Mouse (Mus musculus) CH12.LX (cell line): ENCODE results near the gene Jam2. TPM values are rescaled to one million over a fixed set of nuclear protein-coding genes. Genes with fewer than 3 reads are reported as not detected.

Experiments
- DNase-seq: peaks from one replicate; pipeline ENCODE4 v3.0.0-alpha.2; 2013; ENCODE audit errors: extremely low read depth
- H3K27ac ChIP-seq: 2 replicates; pipeline ENCODE4 v1.5.1; 2012; ENCODE audit warnings: low read depth, mild to moderate bottlenecking, control low read depth, moderate library complexity; ENCODE audit not compliant: insufficient read depth
- H3K27me3 ChIP-seq: replicated peaks from 2 replicates; pipeline ENCODE3; 2012; ENCODE audit warnings: inconsistent platforms
- H3K36me3 ChIP-seq, 2 experiments: replicated peaks in 1 of 2; 2 replicates each; pipeline versions ENCODE3 to v1.6.1; 2012; ENCODE audit warnings: inconsistent platforms in 1 of 2, low read length in 1 of 2, mild to moderate bottlenecking in 1 of 2, mixed read lengths in 1 of 2, moderate library complexity in 1 of 2; ENCODE audit not compliant: control insufficient read depth in 1 of 2, insufficient read depth in 1 of 2
- H3K4me1 ChIP-seq, 2 experiments: 2 replicates each; pipeline ENCODE4 v1.6.1; 2012; ENCODE audit warnings: inconsistent platforms in 1 of 2, moderate library complexity in 1 of 2; ENCODE audit not compliant: insufficient read depth in 2 of 2, control insufficient read depth in 1 of 2
- H3K4me2 ChIP-seq: 2 replicates; pipeline ENCODE4 v1.6.1; 2012; ENCODE audit warnings: low read depth, mild to moderate bottlenecking, control low read depth; ENCODE audit not compliant: poor library complexity, insufficient read depth, severe bottlenecking
- H3K4me3 ChIP-seq, 3 experiments: fragments of 150-350 bp in 1 of 3; sonication (generic) in 1 of 3; replicated peaks in 1 of 3; 2 replicates each; pipeline versions ENCODE3 to v1.5.1; 2011 to 2012; ENCODE audit warnings: low read depth in 2 of 3, low read length in 2 of 3, mild to moderate bottlenecking in 2 of 3, moderate library complexity in 2 of 3, control low read depth in 1 of 3, improper control_type of control experiment in 1 of 3, inconsistent platforms in 1 of 3, mixed read lengths in 1 of 3; ENCODE audit not compliant: poor library complexity in 1 of 3
- H3K79me2 ChIP-seq: replicated peaks from 2 replicates; pipeline ENCODE4 v1.6.1; 2012; ENCODE audit warnings: mild to moderate bottlenecking, moderate library complexity; ENCODE audit not compliant: control insufficient read depth, poor library complexity, insufficient read depth, severe bottlenecking; ENCODE audit errors: extremely low read depth
- H3K9ac ChIP-seq: 2 replicates; pipeline ENCODE4 v1.6.1; 2012; ENCODE audit warnings: low read depth, mild to moderate bottlenecking, control low read depth, moderate library complexity; ENCODE audit not compliant: insufficient read depth
- H3K9me3 ChIP-seq: replicated peaks from 2 replicates; pipeline ENCODE3; 2012; ENCODE audit warnings: low read length, inconsistent platforms, mixed read lengths
- BHLHE40 ChIP-seq: IDR thresholded peaks from 2 replicates; pipeline ENCODE4 v1.6.1; 2011; ENCODE audit warnings: mild to moderate bottlenecking, low read depth, low read length, improper control_type of control experiment
- CHD1 ChIP-seq: IDR thresholded peaks from 2 replicates; pipeline ENCODE4 v1.6.1; 2012; ENCODE audit warnings: low read depth, low read length, improper control_type of control experiment, inconsistent platforms
- CTCF ChIP-seq, 2 experiments: IDR thresholded peaks in 1 of 2; conservative IDR thresholded peaks in 1 of 2; 2 replicates each; pipeline ENCODE4 v1.5.1; 2011 to 2012; ENCODE audit warnings: low read depth in 2 of 2, low read length in 2 of 2, improper control_type of control experiment in 1 of 2, inconsistent platforms in 1 of 2, mild to moderate bottlenecking in 1 of 2, moderate library complexity in 1 of 2
- E2F4 ChIP-seq: IDR thresholded peaks from 2 replicates; pipeline ENCODE4 v1.6.1; 2011; ENCODE audit warnings: low read depth, low read length, improper control_type of control experiment; ENCODE audit not compliant: insufficient replicate concordance
- ELF1 ChIP-seq: IDR thresholded peaks from 2 replicates; pipeline ENCODE4 v1.6.1; 2014; ENCODE audit warnings: low read depth, mild to moderate bottlenecking, inconsistent platforms, low read length, improper control_type of control experiment
- HCFC1 ChIP-seq: IDR thresholded peaks from 2 replicates; pipeline ENCODE4 v1.6.1; 2012; ENCODE audit warnings: low read depth, mild to moderate bottlenecking, inconsistent platforms, low read length, improper control_type of control experiment
- IRF4 ChIP-seq: IDR thresholded peaks from 2 replicates; pipeline ENCODE4 v1.6.1; 2014; ENCODE audit warnings: low read depth, mild to moderate bottlenecking, inconsistent platforms, low read length, improper control_type of control experiment
- MAX ChIP-seq: IDR thresholded peaks from 2 replicates; pipeline ENCODE4 v1.6.1; 2011; ENCODE audit warnings: low read length, improper control_type of control experiment
- MAZ ChIP-seq: IDR thresholded peaks from 2 replicates; pipeline ENCODE4 v1.6.1; 2012; ENCODE audit warnings: low read depth, mild to moderate bottlenecking, inconsistent platforms, low read length, improper control_type of control experiment, moderate library complexity
- MYC ChIP-seq: IDR thresholded peaks from 2 replicates; pipeline ENCODE4 v1.6.1; 2011; ENCODE audit warnings: low read depth, mild to moderate bottlenecking, improper control_type of control experiment, low read length
- NRF1 ChIP-seq: IDR thresholded peaks from 2 replicates; pipeline ENCODE4 v1.6.1; 2014; ENCODE audit warnings: low read depth, mild to moderate bottlenecking, inconsistent platforms, low read length, improper control_type of control experiment, moderate library complexity
- POLR2A ChIP-seq: IDR thresholded peaks from 2 replicates; pipeline ENCODE4 v1.6.1; 2011; ENCODE audit warnings: low read depth, mild to moderate bottlenecking, improper control_type of control experiment, low read length
- RCOR1 ChIP-seq: conservative IDR thresholded peaks from 2 replicates; pipeline ENCODE4 v1.6.1; 2012; ENCODE audit warnings: low read depth, mild to moderate bottlenecking, inconsistent platforms, low read length, improper control_type of control experiment
- SIN3A ChIP-seq: IDR thresholded peaks from 2 replicates; pipeline ENCODE4 v1.6.1; 2012; ENCODE audit warnings: low read length, improper control_type of control experiment, inconsistent platforms
- SMC3 ChIP-seq: IDR thresholded peaks from 2 replicates; pipeline ENCODE4 v1.6.1; 2011; ENCODE audit warnings: low read depth, low read length, improper control_type of control experiment
- TCF12 ChIP-seq: IDR thresholded peaks from 2 replicates; pipeline ENCODE4 v1.6.1; 2014; ENCODE audit warnings: low read depth, mild to moderate bottlenecking, inconsistent platforms, low read length, improper control_type of control experiment
- USF1 ChIP-seq: IDR thresholded peaks from 2 replicates; pipeline ENCODE4 v1.6.1; 2014; ENCODE audit warnings: low read depth, mild to moderate bottlenecking, inconsistent platforms, low read length, improper control_type of control experiment
- ZNF384 ChIP-seq: IDR thresholded peaks from 2 replicates; pipeline ENCODE4 v1.6.1; 2012; ENCODE audit warnings: low read depth, low read length, improper control_type of control experiment, inconsistent platforms
- dilution Hi-C: fragments of 300-500 bp; cut with MboI; formaldehyde crosslinking; loops from 2 replicates; pipeline ENCODE4 v1.14.3; 2020; ENCODE audit warnings: low sequenced_read_pairs; ENCODE audit not compliant: extremely low pct_unique_long_range_greater_than_20kb, extremely low pct_ligation_motif_present
- in situ Hi-C: fragments of 300-500 bp; cut with MboI; formaldehyde crosslinking; loops from 3 replicates; pipeline ENCODE4 v1.14.3; 2019; ENCODE audit warnings: low sequenced_read_pairs, low pct_ligation_motif_present, low pct_unique_long_range_greater_than_20kb, mixed read lengths
- polyA plus RNA-seq: library from polyadenylated mRNA; unstranded; fragments of >175 nt; gene quantifications from 2 replicates; pipeline ENCODE4 v1.2.1, GENCODE M21; 2012; ENCODE audit warnings: low read depth; ENCODE audit not compliant: insufficient read length
- total RNA-seq, 2 experiments: library from RNA; depleted of rRNA; stranded (reverse); fragments of 300-350 nt in 1 of 2; fragments of >200 nt in 1 of 2; gene quantifications; 2 replicates each; pipeline ENCODE4 v1.2.3; 2012 to 2014

The Jam2 gene
- total and polyA plus RNA-seq, 3 experiments: 0.08 to 0.09 TPM; not detected in 1

DNA sequence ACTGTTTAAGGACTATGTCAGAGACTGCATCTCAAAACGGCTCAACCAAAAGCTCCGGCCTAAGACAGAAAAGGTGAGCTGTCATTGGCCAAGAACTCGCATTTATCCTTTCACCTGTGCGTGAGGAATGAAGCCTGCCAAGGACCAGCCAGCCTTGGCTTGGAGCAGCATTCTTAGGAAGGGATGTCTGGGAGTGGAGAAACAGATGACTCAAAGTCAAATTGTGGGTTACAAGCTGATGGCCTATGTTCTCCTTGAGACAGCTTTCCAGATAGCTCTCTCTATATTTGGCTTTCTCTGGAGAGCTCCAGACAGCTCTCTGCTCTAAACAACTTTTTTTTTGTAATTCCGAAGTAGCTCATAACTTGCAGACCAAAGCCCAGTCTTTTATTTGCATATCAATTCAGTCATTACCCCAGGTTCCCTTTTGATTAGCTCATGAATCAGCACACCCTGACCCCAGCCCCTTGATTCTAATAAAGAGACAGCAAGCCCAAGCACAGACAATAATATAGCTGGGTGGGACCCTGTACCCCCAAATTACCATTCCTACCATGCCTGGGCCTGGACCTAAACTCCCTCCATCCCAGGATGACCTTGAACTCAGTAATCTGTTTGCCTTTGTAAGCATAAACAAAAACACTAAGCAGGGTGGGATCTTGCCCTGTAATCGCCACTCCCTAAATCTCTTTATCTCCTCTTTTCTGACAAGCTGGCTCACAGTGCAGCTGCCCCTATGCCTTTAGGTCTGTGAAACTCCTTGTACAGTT is 5.1 kb downstream of the Jam2 start:
- H3K36me3 ChIP-seq: peaks cover 0 to 2% of the 10 kb centered on the region in 2 experiments
- dilution Hi-C loops: no loop called here
- H3K4me1 ChIP-seq: peaks cover 3 to 14% of the 10 kb centered on the region in 2 experiments; a peak in 3 of 4 replicates
- H3K27ac ChIP-seq: no peak overlapping the region
- TF ChIP-seq ZNF384 (no peak), USF1 (no peak), BHLHE40 (no peak), ELF1 (no peak), CHD1 (no peak), RCOR1 (no peak), MAZ (no peak), E2F4 (no peak), POLR2A (no peak), NRF1 (no peak), HCFC1 (no peak)
- H3K27me3 ChIP-seq: no peaks in the 10 kb centered on the region
- H3K4me3 ChIP-seq: no peak overlapping the region
- in situ Hi-C loops: no loop called here
- no peak for DNase-seq
- no peak overlapping the region for H3K9ac ChIP-seq
- H3K79me2 ChIP-seq: no peaks in the 10 kb centered on the region
- H3K9me3 ChIP-seq: no peaks in the 10 kb centered on the region
- H3K4me2 ChIP-seq: no peak overlapping the region

DNA sequence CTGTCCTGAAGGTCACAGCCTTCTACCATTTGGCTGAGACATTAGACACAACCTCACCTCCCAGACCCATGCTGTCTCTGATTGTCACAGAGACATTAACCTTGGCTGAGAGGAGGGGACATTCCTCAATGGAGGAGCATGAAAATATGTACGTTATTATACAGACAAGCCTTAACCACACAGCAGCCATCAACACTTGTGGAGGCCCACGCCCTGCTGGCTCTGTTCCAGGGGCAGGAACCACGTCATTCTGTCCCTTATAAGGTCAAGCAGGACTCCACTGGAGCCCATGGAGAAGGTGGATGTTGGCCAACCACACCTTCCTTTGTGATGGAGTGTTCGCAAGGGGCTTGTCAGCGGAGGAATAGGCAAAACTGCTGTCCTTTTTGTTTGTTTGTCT is 5.8 kb downstream of the Jam2 start:
- H3K36me3 ChIP-seq: no peaks in the 10 kb centered on the region
- no peak for TF ChIP-seq MYC
- no peak for TF ChIP-seq IRF4
- no peak for TF ChIP-seq ZNF384
- no peak for TF ChIP-seq TCF12
- TF ChIP-seq SIN3A: no peak
- no peak for TF ChIP-seq MAX
- no peak for TF ChIP-seq CTCF (conservative IDR thresholded peaks at IDR 0.05 in 1 of 2, IDR thresholded peaks at IDR 0.05 in 1 of 2; ENCODE audit: low read depth in 2 of 2, low read length in 2 of 2)
- no peak for TF ChIP-seq SMC3
- TF ChIP-seq USF1: no peak
- H3K27ac ChIP-seq: no peak overlapping the region
- DNase-seq: no peak
- no peaks in the 10 kb centered on the region for H3K27me3 ChIP-seq
- in situ Hi-C loops: no loop called here
- H3K9ac ChIP-seq: no peak overlapping the region
- H3K4me2 ChIP-seq: no peak overlapping the region
- no peak overlapping the region for H3K4me3 ChIP-seq
- peaks cover 3 to 17% of the 10 kb centered on the region in 2 experiments; a peak in 3 of 4 replicates for H3K4me1 ChIP-seq
- no peaks in the 10 kb centered on the region for H3K79me2 ChIP-seq
- H3K9me3 ChIP-seq: no peaks in the 10 kb centered on the region
- dilution Hi-C loops: no loop called here
